Mouse (Mus musculus) stomach, embryonic 15.5 days (tissue): Measurements from ENCODE around the gene Ranbp3. TPM values are rescaled to one million over a fixed set of nuclear protein-coding genes. Genes with fewer than 3 reads are reported as not detected.
"Not testable (repeated sequence)": the region's sequence is repeated elsewhere in the genome, so short reads cannot be mapped to it uniquely, and the experiment has no call there.

ENCODE experiments used
- ATAC-seq: fragments of 200-750 bp; cut with Nextera tagmentation; 2 replicates; pipeline ENCODE4 v1.8.0; 2017; ENCODE audit warnings: low read depth, moderate number of reproducible peaks, moderate TSS enrichment; ENCODE audit not compliant: insufficient read depth, low FRiP score
- H3K27ac ChIP-seq: fragments of 300-500 bp; sonication (generic); 2 replicates; pipeline ENCODE4 v1.5.1; 2015; ENCODE audit warnings: mild to moderate bottlenecking, inconsistent platforms
- H3K27me3 ChIP-seq: fragments of 300-500 bp; sonication (generic); replicated peaks from 2 replicates; pipeline ENCODE4 v1.6.1; 2015; ENCODE audit warnings: inconsistent platforms
- H3K36me3 ChIP-seq: fragments of 300-500 bp; sonication (generic); 2 replicates; pipeline ENCODE4 v1.6.1; 2015; ENCODE audit warnings: inconsistent platforms
- H3K4me1 ChIP-seq: fragments of 300-500 bp; sonication (generic); 2 replicates; pipeline ENCODE4 v1.6.1; 2015; ENCODE audit warnings: inconsistent platforms
- H3K4me2 ChIP-seq: fragments of 300-500 bp; sonication (generic); 2 replicates; pipeline ENCODE4 v1.6.1; 2015; ENCODE audit warnings: mild to moderate bottlenecking, inconsistent platforms
- H3K4me3 ChIP-seq: fragments of 300-500 bp; sonication (generic); replicated peaks from 2 replicates; pipeline ENCODE4 v1.5.1; 2015; ENCODE audit warnings: inconsistent platforms
- H3K9ac ChIP-seq: fragments of 300-500 bp; sonication (generic); 2 replicates; pipeline ENCODE4 v1.6.1; 2015; ENCODE audit warnings: inconsistent platforms
- H3K9me3 ChIP-seq: fragments of 300-500 bp; sonication (generic); 2 replicates; pipeline ENCODE4 v1.6.1; 2016; ENCODE audit warnings: inconsistent platforms
- WGBS: fragments of 180-500 bp; shearing (Covaris S2); methylation state at CpG from one replicate; pipeline ENCODE4 v1.1.7; 2015; 5-methylcytosine and 5-hydroxymethylcytosine counted together
- polyA plus RNA-seq: library from polyadenylated mRNA; unstranded; fragments of >200 nt; fragmentation: Nextera tagmentation; extraction: Ambion mirVana; gene quantifications from 2 replicates; pipeline ENCODE4 v1.2.1, GENCODE M21; 2015

The Ranbp3 gene
- polyA plus RNA-seq = 75.9 and 81.6 TPM in 2 replicates

- ATAC-seq = peak; percentile 95
- no peaks in the 10 kb centered on the region for H3K27me3 ChIP-seq
- H3K27ac ChIP-seq = peak within 1 kb of the TSS; percentile 85
- H3K4me1 ChIP-seq = peaks cover 22% of the 10 kb centered on the region
- peaks cover 13% of the 10 kb centered on the region for H3K36me3 ChIP-seq
- under 1% methylated on average over 56 of the region's 66 CpGs for WGBS
- H3K4me2 ChIP-seq = peak within 1 kb of the TSS; percentile 70
- H3K4me3 ChIP-seq = peak within 1 kb of the TSS; percentile 95
- peak within 1 kb of the TSS; percentile 92 for H3K9ac ChIP-seq
- H3K9me3 ChIP-seq = no peaks in the 10 kb centered on the region
Observed at GRCm38 (mm10) chr17:56672941-56673646, at the start of gene Ranbp3. Gene Ranbp3 (plus strand): TSS chr17:56673294.

- Histone ChIP-seq H3K4me3 (peak overlapping the region; percentile 86), H3K27me3 (no peaks in the 10 kb centered on the region), H3K9me3 (no peaks in the 10 kb centered on the region), H3K36me3 (peaks cover 24% of the 10 kb centered on the region), H3K9ac (no peak overlapping the region), H3K4me2 (peak overlapping the region; percentile 95), H3K27ac (no peak overlapping the region), H3K4me1 (peaks cover 21% of the 10 kb centered on the region)
- ATAC-seq = no peak
- 78% methylated on average over 3 of the region's 3 CpGs for WGBS
Observed at GRCm38 (mm10) chr17:56625495-56625894, 47.6 kb upstream of the Ranbp3 start.

GRCm38 (mm10) chr17:56626260-56626659 is 46.8 kb upstream of the Ranbp3 start:
- no peak for ATAC-seq
- under 1% methylated on average over 32 of the region's 32 CpGs for WGBS

GRCm38 (mm10) chr17:56626754-56627470 is 46.2 kb upstream of the Ranbp3 start, which contains the start of gene Lonp1:
Gene Lonp1 (minus strand): TSS chr17:56626887.
- Histone ChIP-seq H3K4me3 (peak within 1 kb of the TSS; percentile 86), H3K36me3 (peaks cover 13% of the 10 kb centered on the region; the same call in 1 of the 2 replicates), H3K9ac (peak within 1 kb of the TSS; percentile 86), H3K9me3 (no peaks in the 10 kb centered on the region), H3K4me2 (peak within 1 kb of the TSS; percentile 95), H3K4me1 (peaks cover 21% of the 10 kb centered on the region), H3K27me3 (no peaks in the 10 kb centered on the region), H3K27ac (peak within 1 kb of the TSS; percentile 88)
- WGBS = under 1% methylated on average over 51 of the region's 51 CpGs
- ATAC-seq = peak; percentile 89

More at GRCm38 (mm10) chr17:56626260-56626659, 46.8 kb upstream of the Ranbp3 start:
- Histone ChIP-seq H3K4me2 (peak overlapping the region; percentile 95), H3K9ac (peak overlapping the region; percentile 86), H3K36me3 (peaks cover 18% of the 10 kb centered on the region; the same call in 1 of the 2 replicates), H3K27ac (peak overlapping the region; percentile 36; the same call in 1 of the 2 replicates), H3K27me3 (no peaks in the 10 kb centered on the region), H3K4me1 (peaks cover 21% of the 10 kb centered on the region), H3K4me3 (peak overlapping the region; percentile 86), H3K9me3 (no peaks in the 10 kb centered on the region)

- Histone ChIP-seq H3K9me3 (no peaks in the 10 kb centered on the region), H3K4me2 (peak within 1 kb of the TSS; percentile 95), H3K9ac (peak within 1 kb of the TSS; percentile 19; the same call in 1 of the 2 replicates), H3K4me3 (peak within 1 kb of the TSS; percentile 86), H3K36me3 (peaks cover 7% of the 10 kb centered on the region; the same call in 1 of the 2 replicates), H3K27ac (peak within 1 kb of the TSS; percentile 88), H3K27me3 (no peaks in the 10 kb centered on the region), H3K4me1 (peaks cover 21% of the 10 kb centered on the region)
- ATAC-seq = peak; percentile 10; the same call in 1 of the 2 replicates
- WGBS = 10% methylated on average over 26 of the region's 26 CpGs
Observed at GRCm38 (mm10) chr17:56627530-56628277, 45.4 kb upstream of the Ranbp3 start, which contains the start of gene Catsperd. Gene Catsperd (plus strand): TSS chr17:56628143.

GRCm38 (mm10) chr17:56629800-56630781 is 43.0 kb upstream of the Ranbp3 start:
- H3K9ac ChIP-seq, H3K4me2 ChIP-seq, H3K36me3 ChIP-seq, H3K9me3 ChIP-seq, H3K27me3 ChIP-seq, H3K27ac ChIP-seq, H3K4me3 ChIP-seq, ATAC-seq: not testable (repeated sequence)
- peaks cover 17% of the 10 kb centered on the region for H3K4me1 ChIP-seq
- 85% methylated on average over 27 of the region's 27 CpGs for WGBS

GRCm38 (mm10) chr17:56631807-56632206 is 41.3 kb upstream of the Ranbp3 start:
- Histone ChIP-seq H3K4me2 (no peak overlapping the region), H3K9me3 (no peaks in the 10 kb centered on the region), H3K27me3 (no peaks in the 10 kb centered on the region), H3K4me3 (no peak overlapping the region), H3K4me1 (peaks cover 5% of the 10 kb centered on the region; the same call in 1 of the 2 replicates), H3K36me3 (no peaks in the 10 kb centered on the region), H3K27ac (no peak overlapping the region), H3K9ac (no peak overlapping the region)
- no peak for ATAC-seq
- 41% methylated on average over 4 of the region's 4 CpGs for WGBS

GRCm38 (mm10) chr17:56634023-56634422 is 39.1 kb upstream of the Ranbp3 start:
- H3K9me3 ChIP-seq = no peaks in the 10 kb centered on the region
- ATAC-seq = no peak
- WGBS = 86% methylated on average over 6 of the region's 6 CpGs
- no peak overlapping the region for H3K27ac ChIP-seq
- no peaks in the 10 kb centered on the region for H3K36me3 ChIP-seq
- H3K27me3 ChIP-seq = no peaks in the 10 kb centered on the region
- H3K4me1 ChIP-seq = no peaks in the 10 kb centered on the region
- no peak overlapping the region for H3K4me2 ChIP-seq
- H3K9ac ChIP-seq = no peak overlapping the region
- H3K4me3 ChIP-seq = no peak overlapping the region

GRCm38 (mm10) chr17:56643237-56643636 is 29.9 kb upstream of the Ranbp3 start:
- H3K4me2 ChIP-seq = no peak overlapping the region
- no peaks in the 10 kb centered on the region for H3K4me1 ChIP-seq
- no peaks in the 10 kb centered on the region for H3K27me3 ChIP-seq
- no peaks in the 10 kb centered on the region for H3K36me3 ChIP-seq
- H3K27ac ChIP-seq = no peak overlapping the region
- 83% methylated on average over 4 of the region's 4 CpGs for WGBS
- no peak overlapping the region for H3K4me3 ChIP-seq
- no peak for ATAC-seq
- no peaks in the 10 kb centered on the region for H3K9me3 ChIP-seq
- H3K9ac ChIP-seq = no peak overlapping the region

GRCm38 (mm10) chr17:56647546-56647945 is 25.5 kb upstream of the Ranbp3 start:
- Histone ChIP-seq H3K36me3 (no peaks in the 10 kb centered on the region), H3K27me3 (no peaks in the 10 kb centered on the region), H3K4me3 (no peak overlapping the region), H3K4me2 (no peak overlapping the region), H3K9ac (no peak overlapping the region), H3K4me1 (no peaks in the 10 kb centered on the region), H3K9me3 (no peaks in the 10 kb centered on the region), H3K27ac (no peak overlapping the region)
- ATAC-seq = no peak
- WGBS = 61% methylated on average over 10 of the region's 13 CpGs
